Mouse (Mus musculus): Measurements from ENCODE around the gene Dst. TPM values are rescaled to one million over a fixed set of nuclear protein-coding genes. Genes with fewer than 3 reads are reported as not detected.
A peak's percentile ranks its signal among the peaks of the same experiment; 100 is the strongest.

The Dst gene
- polyA plus RNA-seq, 1 experiment from 2014 or later = 24.4 TPM

DNA sequence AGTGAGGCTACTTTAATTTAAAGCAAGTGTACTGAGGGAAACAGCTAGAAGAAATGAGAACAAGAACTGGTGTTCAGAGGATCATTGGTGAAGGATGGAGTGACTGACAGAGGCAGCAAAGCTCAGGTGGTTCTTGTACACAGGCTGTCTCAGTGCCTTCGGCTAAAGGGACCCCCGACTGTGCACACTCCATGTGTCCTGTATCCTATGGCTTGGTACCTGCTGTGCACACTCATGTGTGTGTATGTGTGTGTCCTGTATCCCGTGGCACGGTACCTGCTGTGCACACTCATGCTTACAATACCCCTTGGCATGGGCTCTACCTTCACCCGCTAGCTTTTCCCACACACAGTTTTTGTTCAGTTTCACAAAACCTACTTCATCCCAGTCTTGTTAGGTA, 217.1 kb downstream of the Dst start:
- Histone ChIP-seq H3K9ac (no peak overlapping the region), H3K4me1 (peaks cover 15% of the 10 kb centered on the region; the same call in 1 of the 2 replicates), H3K4me3 (no peak overlapping the region), H3K4me2 (no peak overlapping the region), H3K36me3 (no peaks in the 10 kb centered on the region), H3K27me3 (no peaks in the 10 kb centered on the region), H3K9me3 (no peaks in the 10 kb centered on the region), H3K27ac (no peak overlapping the region)
- 91% methylated on average over 5 of the region's 5 CpGs for WGBS
- no peak for ATAC-seq (ENCODE audit: insufficient number of reproducible peaks, low FRiP score, low TSS enrichment, low read depth)

DNA sequence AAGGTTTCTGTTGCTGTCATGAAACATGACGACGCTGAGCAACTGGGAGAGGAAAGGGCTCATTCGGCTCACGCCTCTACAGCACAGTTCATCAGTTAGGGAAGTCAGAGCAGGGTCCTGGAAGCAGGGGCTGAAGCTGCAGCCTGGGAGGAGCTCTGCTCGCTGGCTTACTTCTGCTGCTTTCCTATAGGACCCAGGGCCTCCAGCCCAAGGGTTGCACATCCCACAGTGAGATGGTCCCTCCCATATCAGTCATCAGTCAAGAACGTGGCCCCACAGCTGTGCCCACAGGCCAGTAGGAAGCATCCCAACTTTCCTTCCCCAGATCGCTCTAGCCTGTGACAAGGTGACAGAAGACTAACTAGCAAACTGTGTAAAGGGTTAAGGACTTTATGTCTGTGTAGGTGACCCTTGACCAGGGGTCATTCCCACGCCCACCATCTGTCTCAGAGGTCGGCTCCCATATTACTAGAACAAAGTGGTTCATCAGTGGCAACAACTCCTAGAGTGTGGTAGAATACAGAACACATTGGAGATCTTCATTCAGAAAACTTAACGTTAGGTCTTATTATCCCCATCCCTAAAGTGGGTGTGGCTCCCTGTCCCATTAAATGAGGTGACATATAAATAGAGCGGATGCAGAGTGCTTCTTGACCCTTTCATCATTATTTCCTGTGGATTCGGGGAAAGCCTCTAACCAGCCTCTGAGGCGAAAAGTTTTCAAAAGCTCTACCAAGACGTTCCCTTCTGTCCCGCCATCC, 219.9 kb downstream of the Dst start:
- no peak overlapping the region for H3K9ac ChIP-seq
- H3K27ac ChIP-seq = no peak overlapping the region
- no peaks in the 10 kb centered on the region for H3K36me3 ChIP-seq
- no peak overlapping the region for H3K4me2 ChIP-seq
- H3K9me3 ChIP-seq = no peaks in the 10 kb centered on the region
- ATAC-seq (ENCODE audit: insufficient number of reproducible peaks, low FRiP score, low TSS enrichment, low read depth) = no peak
- WGBS = 47% methylated on average over 15 of the region's 15 CpGs
- no peaks in the 10 kb centered on the region for H3K27me3 ChIP-seq
- no peaks in the 10 kb centered on the region for H3K4me1 ChIP-seq
- no peak overlapping the region for H3K4me3 ChIP-seq

- Histone ChIP-seq H3K36me3 (no peaks in the 10 kb centered on the region), H3K9ac (no peak overlapping the region), H3K9me3 (no peaks in the 10 kb centered on the region), H3K4me2 (no peak overlapping the region), H3K4me1 (peaks cover 4% of the 10 kb centered on the region; the same call in 1 of the 2 replicates), H3K27me3 (no peaks in the 10 kb centered on the region), H3K4me3 (no peak overlapping the region), H3K27ac (no peak overlapping the region)
- 73% methylated on average over 2 of the region's 2 CpGs for WGBS
- ATAC-seq (ENCODE audit: insufficient number of reproducible peaks, low FRiP score, low TSS enrichment, low read depth) = no peak
Observed at GRCm38 (mm10) chr1:34128796-34129195, 220.8 kb downstream of the Dst start.

- Histone ChIP-seq H3K4me1 (peaks cover 6% of the 10 kb centered on the region; the same call in 1 of the 2 replicates), H3K36me3 (no peaks in the 10 kb centered on the region), H3K4me3 (no peak overlapping the region), H3K9ac (no peak overlapping the region), H3K4me2 (no peak overlapping the region), H3K9me3 (no peaks in the 10 kb centered on the region), H3K27ac (no peak overlapping the region), H3K27me3 (no peaks in the 10 kb centered on the region)
- 56% methylated on average over 9 of the region's 9 CpGs for WGBS
- ATAC-seq (ENCODE audit: insufficient number of reproducible peaks, low FRiP score, low TSS enrichment, low read depth) = no peak
Observed at GRCm38 (mm10) chr1:34129691-34130090, 221.7 kb downstream of the Dst start.

- H3K4me2 ChIP-seq = no peak overlapping the region
- no peak for ATAC-seq (ENCODE audit: insufficient number of reproducible peaks, low FRiP score, low TSS enrichment, low read depth)
- H3K27ac ChIP-seq = no peak overlapping the region
- no peak overlapping the region for H3K4me3 ChIP-seq
- H3K9ac ChIP-seq = no peak overlapping the region
- no peaks in the 10 kb centered on the region for H3K9me3 ChIP-seq
- H3K27me3 ChIP-seq = no peaks in the 10 kb centered on the region
- 90% methylated on average over 10 of the region's 10 CpGs for WGBS
- H3K36me3 ChIP-seq = no peaks in the 10 kb centered on the region
- peaks cover 6% of the 10 kb centered on the region; the same call in 1 of the 2 replicates for H3K4me1 ChIP-seq
Observed at GRCm38 (mm10) chr1:34130804-34131203, 222.8 kb downstream of the Dst start.

DNA sequence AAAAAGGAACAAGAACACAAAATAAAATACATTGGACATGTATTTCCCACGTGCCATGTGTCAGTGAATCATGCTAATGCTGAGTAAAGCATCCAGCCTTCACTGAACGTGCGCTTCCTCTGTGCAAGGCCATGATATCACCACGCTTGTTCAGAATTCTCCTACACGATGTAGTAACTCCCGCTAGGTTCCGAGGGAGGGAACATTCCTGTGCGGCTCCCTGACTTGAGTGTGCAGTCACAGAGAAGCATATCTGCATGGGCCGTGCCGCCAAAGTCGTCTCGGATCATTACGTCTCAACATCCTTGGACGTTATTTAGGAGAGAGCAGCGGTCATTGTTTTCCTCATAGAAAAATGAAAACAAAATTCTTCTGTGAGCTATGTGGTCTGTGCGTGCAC, 224.8 kb downstream of the Dst start:
- Histone ChIP-seq H3K27me3 (no peaks in the 10 kb centered on the region), H3K27ac (no peak overlapping the region), H3K36me3 (no peaks in the 10 kb centered on the region), H3K4me1 (peaks cover 6% of the 10 kb centered on the region), H3K9me3 (no peaks in the 10 kb centered on the region), H3K9ac (no peak overlapping the region), H3K4me2 (no peak overlapping the region), H3K4me3 (no peak overlapping the region)
- ATAC-seq (ENCODE audit: insufficient number of reproducible peaks, low FRiP score, low TSS enrichment, low read depth) = no peak
- WGBS = 79% methylated on average over 16 of the region's 16 CpGs

DNA sequence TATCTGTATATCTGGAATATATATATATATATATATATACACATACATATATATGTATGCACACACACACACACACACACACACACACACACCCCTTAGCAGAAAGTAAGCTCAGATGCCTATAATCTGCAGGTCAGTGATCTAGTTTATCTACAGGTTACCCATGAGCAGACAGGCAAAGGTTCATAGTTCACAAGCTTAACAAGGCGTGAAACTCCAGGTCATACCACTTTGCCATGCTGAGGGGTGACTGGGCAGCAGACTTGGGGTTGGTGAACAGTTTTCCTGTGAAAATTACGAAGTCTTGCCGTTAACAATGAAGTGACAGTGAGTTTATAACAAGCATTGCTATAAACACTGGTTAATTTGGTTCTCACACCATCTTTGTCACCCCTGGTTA, 227.5 kb downstream of the Dst start:
- 65% methylated on average over 3 of the region's 3 CpGs for WGBS
- Histone ChIP-seq H3K27ac (no peak overlapping the region), H3K27me3 (no peaks in the 10 kb centered on the region), H3K9me3 (no peaks in the 10 kb centered on the region), H3K36me3 (no peaks in the 10 kb centered on the region), H3K9ac (no peak overlapping the region), H3K4me2 (no peak overlapping the region), H3K4me1 (peaks cover 22% of the 10 kb centered on the region), H3K4me3 (no peak overlapping the region)
- no peak for ATAC-seq (ENCODE audit: insufficient number of reproducible peaks, low FRiP score, low TSS enrichment, low read depth)

DNA sequence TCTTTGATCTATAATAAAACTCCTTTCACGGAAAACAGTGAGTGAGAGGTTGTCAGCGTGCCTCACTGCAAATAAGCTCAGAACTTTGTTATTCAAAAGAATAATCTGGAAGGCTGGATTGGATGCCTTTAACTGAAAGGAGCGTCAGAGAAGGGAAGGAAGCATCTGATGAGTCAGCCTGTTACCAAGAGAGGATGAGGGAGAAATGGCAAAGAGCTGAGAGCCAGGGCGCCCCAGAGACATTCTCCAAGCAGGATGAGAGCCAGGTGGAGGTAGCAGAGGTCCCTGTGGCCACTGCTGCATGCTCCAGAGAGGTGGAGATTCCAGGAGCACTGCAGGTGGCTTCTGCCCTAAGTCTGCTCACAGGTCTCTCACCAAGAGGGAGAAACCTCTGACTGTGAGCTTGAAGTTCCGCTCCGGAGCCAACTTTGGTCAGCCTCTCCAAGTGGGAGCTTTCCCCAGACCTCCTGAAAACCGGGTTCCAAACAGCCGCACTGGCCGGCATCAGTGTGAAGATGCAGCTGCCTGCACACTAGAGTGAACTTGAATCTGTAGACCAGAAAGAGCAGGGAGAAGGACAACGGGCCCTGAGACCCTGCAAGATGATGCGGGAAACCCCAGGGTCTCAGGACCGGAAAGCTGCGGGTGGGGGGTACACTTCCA, 231.3 kb downstream of the Dst start:
- H3K27ac ChIP-seq = peak overlapping the region; percentile 43
- WGBS = 48% methylated on average over 13 of the region's 13 CpGs
- no peaks in the 10 kb centered on the region for H3K36me3 ChIP-seq
- no peak overlapping the region for H3K4me2 ChIP-seq
- no peak overlapping the region for H3K9ac ChIP-seq
- no peak overlapping the region for H3K4me3 ChIP-seq
- H3K27me3 ChIP-seq = no peaks in the 10 kb centered on the region
- H3K4me1 ChIP-seq = peaks cover 29% of the 10 kb centered on the region
- H3K9me3 ChIP-seq = no peaks in the 10 kb centered on the region
- no peak for ATAC-seq (ENCODE audit: insufficient number of reproducible peaks, low FRiP score, low TSS enrichment, low read depth)

GRCm38 (mm10) chr1:34139871-34140471, 231.9 kb downstream of the Dst start:
- no peak overlapping the region for H3K4me3 ChIP-seq
- H3K4me1 ChIP-seq = peaks cover 29% of the 10 kb centered on the region
- no peaks in the 10 kb centered on the region for H3K9me3 ChIP-seq
- H3K4me2 ChIP-seq = no peak overlapping the region
- peak; percentile 75 for ATAC-seq (ENCODE audit: insufficient number of reproducible peaks, low FRiP score, low TSS enrichment, low read depth)
- WGBS = 33% methylated on average over 6 of the region's 6 CpGs
- H3K27me3 ChIP-seq = no peaks in the 10 kb centered on the region
- H3K36me3 ChIP-seq = no peaks in the 10 kb centered on the region
- H3K27ac ChIP-seq = peak overlapping the region; percentile 22; the same call in 1 of the 2 replicates
- no peak overlapping the region for H3K9ac ChIP-seq

GRCm38 (mm10) chr1:34140686-34141085, 232.7 kb downstream of the Dst start:
- Histone ChIP-seq H3K9me3 (no peaks in the 10 kb centered on the region), H3K27ac (peak overlapping the region; percentile 22; the same call in 1 of the 2 replicates), H3K4me2 (no peak overlapping the region), H3K27me3 (no peaks in the 10 kb centered on the region), H3K9ac (no peak overlapping the region), H3K4me3 (no peak overlapping the region), H3K4me1 (peaks cover 29% of the 10 kb centered on the region), H3K36me3 (no peaks in the 10 kb centered on the region)
- WGBS = 30% methylated on average over 3 of the region's 3 CpGs
- ATAC-seq (ENCODE audit: insufficient number of reproducible peaks, low FRiP score, low TSS enrichment, low read depth) = no peak

GRCm38 (mm10) chr1:34142951-34143580, 235.0 kb downstream of the Dst start:
- 42% methylated on average over 9 of the region's 9 CpGs for WGBS
- Histone ChIP-seq H3K27me3 (no peaks in the 10 kb centered on the region), H3K4me1 (peaks cover 29% of the 10 kb centered on the region), H3K36me3 (no peaks in the 10 kb centered on the region), H3K9ac (no peak overlapping the region), H3K4me3 (no peak overlapping the region), H3K9me3 (no peaks in the 10 kb centered on the region), H3K4me2 (no peak overlapping the region), H3K27ac (peak overlapping the region; percentile 29; the same call in 1 of the 2 replicates)
- ATAC-seq (ENCODE audit: insufficient number of reproducible peaks, low FRiP score, low TSS enrichment, low read depth) = no peak

DNA sequence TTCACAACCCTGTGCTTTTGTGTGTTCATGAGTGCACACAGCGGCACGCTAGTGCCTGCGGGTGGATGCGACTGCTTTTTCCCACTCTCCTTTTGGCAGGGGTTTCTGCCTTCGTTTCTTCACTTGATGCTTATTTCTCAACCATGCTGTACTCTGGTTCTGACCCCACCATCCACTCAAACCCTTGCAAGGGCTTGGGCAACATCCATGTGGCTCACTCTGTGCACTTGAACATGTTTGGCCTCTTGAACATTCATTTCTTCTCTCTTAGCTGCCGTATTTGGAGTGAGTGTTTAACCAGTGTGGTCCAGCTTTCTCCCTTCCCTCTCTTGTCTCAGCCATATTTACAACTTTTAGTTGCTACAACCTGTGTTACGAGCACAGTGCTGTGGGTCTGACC, 236.8 kb downstream of the Dst start:
- no peaks in the 10 kb centered on the region for H3K27me3 ChIP-seq
- H3K27ac ChIP-seq = no peak overlapping the region
- no peaks in the 10 kb centered on the region for H3K36me3 ChIP-seq
- no peaks in the 10 kb centered on the region for H3K9me3 ChIP-seq
- no peak overlapping the region for H3K4me3 ChIP-seq
- no peak overlapping the region for H3K9ac ChIP-seq
- no peak for ATAC-seq (ENCODE audit: insufficient number of reproducible peaks, low FRiP score, low TSS enrichment, low read depth)
- H3K4me1 ChIP-seq = peaks cover 19% of the 10 kb centered on the region
- no peak overlapping the region for H3K4me2 ChIP-seq
- WGBS = 87% methylated on average over 7 of the region's 7 CpGs
